Mouse (Mus musculus): Measurements from ENCODE around the gene 1500009C09Rik.

- TF ChIP-seq POLR2A (IDR thresholded peaks at IDR 0.05; ENCODE audit: insufficient read length, low read depth) = no peak
- TF ChIP-seq POLR2AphosphoS2 (IDR thresholded peaks at IDR 0.05; ENCODE audit: insufficient read length, low read depth) = no peak
- no peak for TF ChIP-seq USF1 (IDR thresholded peaks at IDR 0.05; ENCODE audit: low read depth)
- TF ChIP-seq MYOG (IDR thresholded peaks at IDR 0.05; ENCODE audit: control insufficient read depth in 1 of 3, insufficient read depth in 1 of 3, insufficient read length in 2 of 3, low read depth in 2 of 3) = no peak
- no peak for TF ChIP-seq MAX (IDR thresholded peaks at IDR 0.05; ENCODE audit: low read depth)
- peak; percentile 75 to 82 (median 81) for TF ChIP-seq MYOD1 (IDR thresholded peaks at IDR 0.05; ENCODE audit: control insufficient read depth in 1 of 3, insufficient read length in 2 of 3, low read depth in 2 of 3)
- no peak for TF ChIP-seq CEBPB (IDR thresholded peaks at IDR 0.05; ENCODE audit: insufficient read depth, poor library complexity, severe bottlenecking)
- no peak for TF ChIP-seq E2F4 (IDR thresholded peaks at IDR 0.05; ENCODE audit: insufficient read depth)
- TF ChIP-seq TCF3 (IDR thresholded peaks at IDR 0.05; ENCODE audit: insufficient read length, low read depth) = no peak
- TF ChIP-seq TCF12 (IDR thresholded peaks at IDR 0.05; ENCODE audit: insufficient read depth, poor library complexity, severe bottlenecking) = peak; percentile 33
- TF ChIP-seq REST (IDR thresholded peaks at IDR 0.05; ENCODE audit: insufficient read depth, insufficient read length) = no peak
Measured at GRCm38 (mm10) chr15:82221104-82221860, 30.9 kb upstream of the 1500009C09Rik start.

Data from myocyte (in vitro differentiated cells).